Mouse (Mus musculus) myocyte (in vitro differentiated cells): ENCODE data around the gene Golph3l.

ENCODE experiments used
- CEBPB ChIP-seq: IDR thresholded peaks from 2 replicates; pipeline ENCODE4 v1.6.1; 2011; ENCODE audit warnings: mild to moderate bottlenecking, moderate library complexity; ENCODE audit not compliant: poor library complexity, insufficient read depth, severe bottlenecking
- E2F4 ChIP-seq: IDR thresholded peaks from one replicate; pipeline ENCODE4 v1.6.1; 2011; ENCODE audit warnings: mild to moderate bottlenecking, control low read depth, moderate library complexity; ENCODE audit not compliant: insufficient read depth
- MAX ChIP-seq: IDR thresholded peaks from one replicate; pipeline ENCODE4 v1.6.1; 2011; ENCODE audit warnings: low read depth, mild to moderate bottlenecking, control low read depth
- MYOD1 ChIP-seq, 3 experiments: IDR thresholded peaks; one replicate each; pipeline ENCODE4 v1.6.1; 2011; ENCODE audit warnings: control low read depth in 2 of 3, low read depth in 2 of 3, mild to moderate bottlenecking in 2 of 3, moderate library complexity in 1 of 3; ENCODE audit not compliant: insufficient read length in 2 of 3, control insufficient read depth in 1 of 3
- MYOG ChIP-seq, 3 experiments: IDR thresholded peaks; one replicate each; pipeline ENCODE4 v1.6.1; 2011; ENCODE audit warnings: control low read depth in 2 of 3, low read depth in 2 of 3, mild to moderate bottlenecking in 2 of 3; ENCODE audit not compliant: insufficient read length in 2 of 3, control insufficient read depth in 1 of 3, insufficient read depth in 1 of 3
- POLR2A ChIP-seq: IDR thresholded peaks from one replicate; pipeline ENCODE4 v1.6.1; 2011; ENCODE audit warnings: low read depth, mild to moderate bottlenecking, control low read depth, moderate library complexity; ENCODE audit not compliant: insufficient read length
- POLR2AphosphoS2 ChIP-seq: IDR thresholded peaks from one replicate; pipeline ENCODE4 v1.6.1; 2011; ENCODE audit warnings: low read depth, control low read depth; ENCODE audit not compliant: insufficient read length
- REST ChIP-seq: IDR thresholded peaks from one replicate; pipeline ENCODE4 v1.6.1; 2011; ENCODE audit warnings: mild to moderate bottlenecking, control low read depth, moderate library complexity; ENCODE audit not compliant: insufficient read depth, insufficient read length
- TCF12 ChIP-seq: IDR thresholded peaks from one replicate; pipeline ENCODE4 v1.6.1; 2011; ENCODE audit warnings: mild to moderate bottlenecking, control low read depth; ENCODE audit not compliant: poor library complexity, insufficient read depth, severe bottlenecking
- TCF3 ChIP-seq: IDR thresholded peaks from one replicate; pipeline ENCODE4 v1.6.1; 2011; ENCODE audit warnings: low read depth, control low read depth; ENCODE audit not compliant: insufficient read length
- USF1 ChIP-seq: IDR thresholded peaks from one replicate; pipeline ENCODE4 v1.6.1; 2011; ENCODE audit warnings: low read depth, mild to moderate bottlenecking, control low read depth, moderate library complexity

DNA sequence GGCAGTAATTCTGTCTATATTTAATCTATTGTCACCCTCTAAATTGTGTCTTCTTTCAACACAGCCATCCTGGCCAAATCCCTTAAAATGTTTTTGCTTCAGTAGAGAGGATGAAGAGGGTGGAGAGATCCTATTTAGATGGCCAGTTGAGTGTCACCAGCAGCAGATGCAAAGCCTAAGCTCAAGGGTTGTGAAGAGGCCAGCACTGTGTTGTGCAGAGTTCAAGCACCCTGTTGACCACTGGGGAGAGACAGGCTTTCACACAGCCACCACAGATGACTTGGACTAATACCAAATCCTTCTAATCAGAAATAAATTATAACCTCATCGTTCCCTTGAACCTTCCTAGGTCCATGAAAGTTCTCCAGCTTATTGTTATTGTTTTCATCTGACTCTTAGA, 29.8 kb downstream of the Golph3l start:
- TF ChIP-seq USF1 (no peak), POLR2A (no peak), MYOD1 (IDR thresholded peaks at IDR 0.05; ENCODE audit: control insufficient read depth in 1 of 3, insufficient read length in 2 of 3, low read depth in 2 of 3) (no peak), MAX (no peak), POLR2AphosphoS2 (no peak), TCF3 (no peak), MYOG (IDR thresholded peaks at IDR 0.05; ENCODE audit: control insufficient read depth in 1 of 3, insufficient read depth in 1 of 3, insufficient read length in 2 of 3, low read depth in 2 of 3) (no peak), REST (no peak), E2F4 (no peak), TCF12 (no peak), CEBPB (no peak)
